Mouse (Mus musculus) gastrocnemius, postnatal 36 days (tissue): ENCODE data around the gene Nkx2-5. TPM values are rescaled to one million over a fixed set of nuclear protein-coding genes. Genes with fewer than 3 reads are reported as not detected.

Experiments used
- DNase-seq, 2 experiments: peaks; one replicate each; pipeline ENCODE4 v3.0.0; 2022
- intact Hi-C: fragments of 180-260 bp; cut with DNase I; formaldehyde crosslinking; loops from one replicate; pipeline ENCODE4 v1.15.1; 2025
- long read RNA-seq, 2 experiments: library from polyadenylated mRNA; stranded (forward); transcript quantifications; one replicate each; pipeline ENCODE4 v2.0.0; 2021
- total RNA-seq, 2 experiments: library from RNA; stranded (reverse); gene quantifications; 2 replicates each; pipeline ENCODE4 v1.2.3; 2021

Nkx2-5 gene
- total RNA-seq: not detected
- long read RNA-seq, experiment 1: 0 reads
- long read RNA-seq, experiment 2: 0 reads

GRCm38 (mm10) chr17:26844909-26845148 is at the start of gene Nkx2-5:
Gene Nkx2-5, minus strand, starts transcription at chr17:26845009.
- intact Hi-C loops: no loop called here
- DNase-seq: no peak

- intact Hi-C loops: no loop called here
- no peak for DNase-seq
These were observed 49.5 kb upstream of the Nkx2-5 start for GRCm38 (mm10) chr17:26894342-26894741.

- DNase-seq: no peak
- intact Hi-C loops: no loop called here
These were observed 48.7 kb upstream of the Nkx2-5 start for GRCm38 (mm10) chr17:26893492-26893891.

GRCm38 (mm10) chr17:26892635-26893375 is 48.0 kb upstream of the Nkx2-5 start:
- no peak for DNase-seq
- intact Hi-C loops: no loop called here

- no peak for DNase-seq
- intact Hi-C loops: loop anchor here (2.0 to 5.0 kb wide), 4 partner anchors 91 to 426 kb away; no protein-coding TSS in a partner anchor
These were observed 43.1 kb upstream of the Nkx2-5 start for GRCm38 (mm10) chr17:26887926-26888325.

- intact Hi-C loops: loop anchor here (2.0 to 5.0 kb wide), 4 partner anchors 89 to 424 kb away; no protein-coding TSS in a partner anchor
These were observed 41.4 kb upstream of the Nkx2-5 start for GRCm38 (mm10) chr17:26886047-26886749.

GRCm38 (mm10) chr17:26884995-26885926 is 40.5 kb upstream of the Nkx2-5 start:
- peak; percentile 62 to 83 for DNase-seq
- intact Hi-C loops: loop anchor here (5.0 kb wide), 3 partner anchors 208 to 423 kb away; no protein-coding TSS in a partner anchor

More at GRCm38 (mm10) chr17:26886047-26886749, 41.4 kb upstream of the Nkx2-5 start:
- peak; percentile 72 to 76 for DNase-seq

- intact Hi-C loops: no loop called here
- DNase-seq: no peak
These were observed 38.8 kb upstream of the Nkx2-5 start for GRCm38 (mm10) chr17:26883585-26883984.

GRCm38 (mm10) chr17:26882706-26883105 is 37.9 kb upstream of the Nkx2-5 start:
- no peak for DNase-seq
- intact Hi-C loops: no loop called here

- intact Hi-C loops: no loop called here
- DNase-seq: no peak
These were observed 34.4 kb upstream of the Nkx2-5 start for GRCm38 (mm10) chr17:26879235-26879634.

GRCm38 (mm10) chr17:26877927-26878326 is 33.1 kb upstream of the Nkx2-5 start:
- DNase-seq: no peak
- intact Hi-C loops: no loop called here

GRCm38 (mm10) chr17:26874542-26874941 is 29.7 kb upstream of the Nkx2-5 start:
- intact Hi-C loops: no loop called here
- no peak for DNase-seq

GRCm38 (mm10) chr17:26873502-26873901 is 28.7 kb upstream of the Nkx2-5 start:
- intact Hi-C loops: no loop called here
- no peak for DNase-seq

- DNase-seq: no peak
- intact Hi-C loops: no loop called here
These were observed 28.1 kb upstream of the Nkx2-5 start for GRCm38 (mm10) chr17:26872870-26873269.

GRCm38 (mm10) chr17:26868756-26869155 is 23.9 kb upstream of the Nkx2-5 start:
- intact Hi-C loops: no loop called here
- no peak for DNase-seq

GRCm38 (mm10) chr17:26865156-26865555 is 20.3 kb upstream of the Nkx2-5 start:
- intact Hi-C loops: no loop called here

GRCm38 (mm10) chr17:26864343-26864742 is 19.5 kb upstream of the Nkx2-5 start:
- no peak for DNase-seq
- intact Hi-C loops: no loop called here

More at GRCm38 (mm10) chr17:26865156-26865555, 20.3 kb upstream of the Nkx2-5 start:
- no peak for DNase-seq

GRCm38 (mm10) chr17:26861793-26862192 is 17.0 kb upstream of the Nkx2-5 start:
- DNase-seq: no peak
- intact Hi-C loops: no loop called here

GRCm38 (mm10) chr17:26861383-26861782 is 16.6 kb upstream of the Nkx2-5 start:
- intact Hi-C loops: no loop called here
- no peak for DNase-seq

GRCm38 (mm10) chr17:26860906-26861305 is 16.1 kb upstream of the Nkx2-5 start:
- DNase-seq: no peak
- intact Hi-C loops: no loop called here

GRCm38 (mm10) chr17:26852262-26852661 is 7.5 kb upstream of the Nkx2-5 start:
- intact Hi-C loops: no loop called here
- no peak for DNase-seq
